Mouse (Mus musculus) lung, postnatal 0 days (tissue): ENCODE results near the gene Tmem203. TPM values are rescaled to one million over a fixed set of nuclear protein-coding genes. Genes with fewer than 3 reads are reported as not detected.

Experiments used
- ATAC-seq: fragments of 200-750 bp; cut with Nextera tagmentation; 2 replicates; pipeline ENCODE4 v1.8.0; 2017; ENCODE audit warnings: moderate library complexity
- DNase-seq: peaks from one replicate; pipeline ENCODE4 v3.0.0-alpha.2; 2016; ENCODE audit warnings: low spot score
- H3K27ac ChIP-seq: fragments of 300-500 bp; sonication (generic); 2 replicates; pipeline ENCODE4 v1.5.1; 2014; ENCODE audit warnings: antibody characterized with exemption, mild to moderate bottlenecking, low read length, mixed read lengths
- H3K27me3 ChIP-seq: fragments of 300-500 bp; sonication (generic); replicated peaks from 2 replicates; pipeline ENCODE4 v1.6.1; 2014; ENCODE audit warnings: low read length, mixed read lengths; ENCODE audit not compliant: insufficient read depth
- H3K36me3 ChIP-seq: fragments of 300-500 bp; sonication (generic); 2 replicates; pipeline ENCODE4 v1.6.1; 2014; ENCODE audit warnings: low read length, mixed read lengths; ENCODE audit not compliant: insufficient read depth
- H3K4me1 ChIP-seq: fragments of 300-500 bp; sonication (generic); 2 replicates; pipeline ENCODE4 v1.6.1; 2014; ENCODE audit warnings: antibody characterized with exemption, low read depth, low read length, mixed read lengths; ENCODE audit not compliant: insufficient read depth
- H3K4me2 ChIP-seq: fragments of 300-500 bp; sonication (generic); replicated peaks from 2 replicates; pipeline ENCODE4 v1.6.1; 2014; ENCODE audit warnings: low read depth, mild to moderate bottlenecking, low read length, moderate library complexity, mixed read lengths
- H3K4me3 ChIP-seq: fragments of 300-500 bp; sonication (generic); 2 replicates; pipeline ENCODE4 v1.5.1; 2014; ENCODE audit warnings: low read depth, low read length
- H3K9ac ChIP-seq: fragments of 300-500 bp; sonication (generic); replicated peaks from 2 replicates; pipeline ENCODE4 v1.6.1; 2014; ENCODE audit warnings: low read depth, mild to moderate bottlenecking
- H3K9me3 ChIP-seq: fragments of 300-500 bp; sonication (generic); 2 replicates; pipeline ENCODE4 v1.6.1; 2016; ENCODE audit warnings: low read length, mixed read lengths
- CTCF ChIP-seq: IDR thresholded peaks from 2 replicates; pipeline ENCODE4 v1.5.1; 2016; ENCODE audit warnings: antibody characterized with exemption, mild to moderate bottlenecking
- EP300 ChIP-seq: IDR thresholded peaks from 2 replicates; pipeline ENCODE4 v1.6.1; 2016; ENCODE audit warnings: antibody characterized with exemption, mild to moderate bottlenecking, control low read depth
- WGBS: fragments of 180-500 bp; shearing (Covaris S2); extraction: QIAGEN DNeasy Blood & Tissue Kit; methylation state at CpG from one replicate; pipeline ENCODE4 v1.1.7; 2014; 5-methylcytosine and 5-hydroxymethylcytosine counted together
- polyA plus RNA-seq: library from polyadenylated mRNA; unstranded; fragments of >200 nt; fragmentation: Nextera tagmentation; extraction: Ambion mirVana; gene quantifications from 2 replicates; pipeline ENCODE4 v1.2.1, GENCODE M21; 2015

The Tmem203 gene
- polyA plus RNA-seq, 1 experiment from 2014 or later: 44.9 TPM

GRCm38 (mm10) chr2:25264851-25265250 is 9.6 kb downstream of the Tmem203 start:
- H3K9ac ChIP-seq: no peak overlapping the region
- WGBS: 45% methylated on average over 3 of the region's 3 CpGs
- TF ChIP-seq CTCF (no peak), EP300 (no peak)
- no peak overlapping the region for H3K4me3 ChIP-seq
- H3K4me1 ChIP-seq: peaks cover 14% of the 10 kb centered on the region; the same call in 1 of the 2 replicates
- H3K36me3 ChIP-seq: no peaks in the 10 kb centered on the region
- DNase-seq (no peak), ATAC-seq (no peak)
- H3K9me3 ChIP-seq: no peaks in the 10 kb centered on the region
- H3K27ac ChIP-seq: no peak overlapping the region
- no peaks in the 10 kb centered on the region for H3K27me3 ChIP-seq
- H3K4me2 ChIP-seq: no peak overlapping the region

- 54% methylated on average over 6 of the region's 6 CpGs for WGBS
- Histone ChIP-seq H3K27me3 (no peaks in the 10 kb centered on the region), H3K27ac (peak overlapping the region; percentile 43; the same call in 1 of the 2 replicates), H3K9me3 (no peaks in the 10 kb centered on the region), H3K4me1 (peaks cover 18% of the 10 kb centered on the region; the same call in 1 of the 2 replicates), H3K36me3 (no peaks in the 10 kb centered on the region), H3K4me2 (no peak overlapping the region), H3K9ac (0 out of 2 replicates have a peak overlapping the region, but pooled peaks have one; percentile 34), H3K4me3 (no peak overlapping the region)
- DNase-seq (peak; percentile 54), ATAC-seq (no peak)
- TF ChIP-seq CTCF (no peak), EP300 (no peak)
Measured at GRCm38 (mm10) chr2:25265897-25266656, 10.8 kb downstream of the Tmem203 start.

DNA sequence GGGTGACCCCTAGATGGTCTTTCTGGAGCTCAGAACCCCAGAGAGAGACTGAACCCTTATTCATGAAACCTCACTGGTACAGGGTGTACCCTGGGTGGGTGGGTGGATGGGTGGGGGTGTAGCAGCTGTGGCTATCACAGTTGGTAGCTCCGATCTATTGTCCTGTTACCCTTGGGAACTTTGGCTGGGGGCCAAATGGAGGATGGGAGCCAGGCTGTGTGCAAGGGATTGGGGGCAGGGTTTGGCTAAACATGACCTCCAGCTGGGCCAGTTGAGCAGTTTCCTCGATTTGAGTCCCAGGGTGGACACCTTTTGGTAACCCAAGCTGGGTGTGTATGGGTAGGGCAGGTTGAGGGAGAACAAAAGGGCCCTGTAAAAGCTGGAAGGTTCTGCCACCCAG is 11.5 kb downstream of the Tmem203 start:
- 12% methylated on average over 2 of the region's 2 CpGs for WGBS
- no peaks in the 10 kb centered on the region for H3K36me3 ChIP-seq
- no peaks in the 10 kb centered on the region for H3K27me3 ChIP-seq
- 0 out of 2 replicates have a peak overlapping the region, but pooled peaks have one; percentile 34 for H3K9ac ChIP-seq
- H3K9me3 ChIP-seq: no peaks in the 10 kb centered on the region
- no peak for ATAC-seq
- DNase-seq: no peak
- H3K4me1 ChIP-seq: peaks cover 24% of the 10 kb centered on the region; the same call in 1 of the 2 replicates
- no peak overlapping the region for H3K4me3 ChIP-seq
- H3K27ac ChIP-seq: peak overlapping the region; percentile 43; the same call in 1 of the 2 replicates
- H3K4me2 ChIP-seq: no peak overlapping the region
- TF ChIP-seq EP300: no peak
- TF ChIP-seq CTCF: no peak

DNA sequence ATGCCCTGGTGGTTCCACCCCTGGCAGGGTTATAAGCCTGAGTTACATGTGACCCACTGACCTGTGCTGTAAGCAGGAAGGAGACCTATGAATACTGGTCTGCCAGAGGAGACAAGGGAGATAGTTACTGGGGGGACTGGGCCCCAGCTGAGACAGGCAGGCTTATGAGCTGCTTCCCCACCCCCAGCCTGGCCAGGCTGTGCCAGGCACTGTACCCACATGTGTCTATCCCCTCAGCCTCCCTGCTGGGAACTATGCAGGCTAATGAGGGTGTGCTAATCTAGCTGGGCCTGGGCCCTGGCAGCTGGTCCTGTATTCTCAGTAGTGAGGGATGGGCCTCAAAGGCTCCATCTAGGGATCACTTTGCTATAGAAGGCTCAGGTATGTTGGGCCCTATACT is 12.0 kb downstream of the Tmem203 start:
- no peaks in the 10 kb centered on the region for H3K9me3 ChIP-seq
- no peak overlapping the region for H3K27ac ChIP-seq
- H3K4me3 ChIP-seq: no peak overlapping the region
- H3K27me3 ChIP-seq: no peaks in the 10 kb centered on the region
- H3K36me3 ChIP-seq: no peaks in the 10 kb centered on the region
- H3K4me2 ChIP-seq: no peak overlapping the region
- peaks cover 24% of the 10 kb centered on the region; the same call in 1 of the 2 replicates for H3K4me1 ChIP-seq
- DNase-seq: no peak
- no peak for ATAC-seq
- no peak overlapping the region for H3K9ac ChIP-seq
- no peak for TF ChIP-seq EP300
- TF ChIP-seq CTCF: no peak

DNA sequence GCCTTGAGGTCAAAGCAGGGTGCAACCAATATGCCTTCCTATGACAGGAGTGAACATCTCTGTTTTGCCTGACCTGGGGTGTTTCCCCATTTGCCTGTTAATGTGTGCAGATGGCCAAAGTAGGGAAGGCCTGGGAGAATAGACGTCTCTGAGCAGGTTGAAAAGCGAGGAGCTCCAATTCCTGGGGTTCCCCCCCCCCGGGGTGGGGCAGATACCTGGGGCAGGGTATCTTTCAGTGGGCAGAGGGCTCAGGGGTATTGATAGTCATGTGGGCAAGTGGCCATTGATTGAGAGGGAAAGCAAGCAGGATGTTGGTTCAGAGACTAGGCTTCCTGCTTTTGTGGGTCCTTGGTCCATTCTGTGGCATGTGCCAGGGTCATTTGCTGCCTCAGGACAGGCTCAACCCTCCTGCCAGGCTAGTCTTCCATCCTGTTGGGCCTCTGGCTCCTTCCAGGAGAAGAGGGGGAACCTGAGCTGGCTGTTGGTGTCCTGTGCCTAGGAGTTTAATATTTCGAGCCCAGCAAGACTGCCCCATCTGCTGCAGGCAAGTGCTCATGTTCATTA is 12.6 kb downstream of the Tmem203 start:
- Histone ChIP-seq H3K36me3 (no peaks in the 10 kb centered on the region), H3K4me2 (no peak overlapping the region), H3K27ac (no peak overlapping the region), H3K9ac (no peak overlapping the region), H3K4me1 (peaks cover 25% of the 10 kb centered on the region; the same call in 1 of the 2 replicates), H3K4me3 (no peak overlapping the region), H3K9me3 (no peaks in the 10 kb centered on the region), H3K27me3 (no peaks in the 10 kb centered on the region)
- ATAC-seq (no peak), DNase-seq (no peak)
- no peak for TF ChIP-seq EP300
- TF ChIP-seq CTCF: no peak
- WGBS: 75% methylated on average over 4 of the region's 4 CpGs

GRCm38 (mm10) chr2:25271827-25272511 is 16.7 kb downstream of the Tmem203 start, which contains the start of the genes Ssna1 and Anapc2:
Gene Ssna1 (minus strand): TSS chr2:25272438.
Gene Anapc2 (plus strand): TSS chr2:25272478.
- DNase-seq (peak; percentile 98), ATAC-seq (peak; percentile 99)
- Histone ChIP-seq H3K36me3 (peaks cover 14% of the 10 kb centered on the region; the same call in 1 of the 2 replicates), H3K9me3 (no peaks in the 10 kb centered on the region), H3K27me3 (no peaks in the 10 kb centered on the region), H3K4me2 (peak within 1 kb of the TSS; percentile 88), H3K4me1 (peaks cover 21% of the 10 kb centered on the region; the same call in 1 of the 2 replicates), H3K27ac (peak within 1 kb of the TSS; percentile 93), H3K4me3 (peak within 1 kb of the TSS; percentile 56), H3K9ac (peak within 1 kb of the TSS; percentile 81)
- TF ChIP-seq EP300 (no peak), CTCF (peak; percentile 68)
- WGBS: 0% methylated on average over 54 of the region's 55 CpGs
